Mouse (Mus musculus) stomach, embryonic 15.5 days (tissue): ENCODE results near the gene Eps8. TPM values are rescaled to one million over a fixed set of nuclear protein-coding genes. Genes with fewer than 3 reads are reported as not detected.
"Not testable (repeated sequence)": the region's sequence is repeated elsewhere in the genome, so short reads cannot be mapped to it uniquely, and the experiment has no call there.

ENCODE experiments used
- ATAC-seq: fragments of 200-750 bp; cut with Nextera tagmentation; 2 replicates; pipeline ENCODE4 v1.8.0; 2017; ENCODE audit warnings: low read depth, moderate number of reproducible peaks, moderate TSS enrichment; ENCODE audit not compliant: insufficient read depth, low FRiP score
- H3K27ac ChIP-seq: fragments of 300-500 bp; sonication (generic); 2 replicates; pipeline ENCODE4 v1.5.1; 2015; ENCODE audit warnings: mild to moderate bottlenecking, inconsistent platforms
- H3K27me3 ChIP-seq: fragments of 300-500 bp; sonication (generic); replicated peaks from 2 replicates; pipeline ENCODE4 v1.6.1; 2015; ENCODE audit warnings: inconsistent platforms
- H3K36me3 ChIP-seq: fragments of 300-500 bp; sonication (generic); 2 replicates; pipeline ENCODE4 v1.6.1; 2015; ENCODE audit warnings: inconsistent platforms
- H3K4me1 ChIP-seq: fragments of 300-500 bp; sonication (generic); 2 replicates; pipeline ENCODE4 v1.6.1; 2015; ENCODE audit warnings: inconsistent platforms
- H3K4me2 ChIP-seq: fragments of 300-500 bp; sonication (generic); 2 replicates; pipeline ENCODE4 v1.6.1; 2015; ENCODE audit warnings: mild to moderate bottlenecking, inconsistent platforms
- H3K4me3 ChIP-seq: fragments of 300-500 bp; sonication (generic); replicated peaks from 2 replicates; pipeline ENCODE4 v1.5.1; 2015; ENCODE audit warnings: inconsistent platforms
- H3K9ac ChIP-seq: fragments of 300-500 bp; sonication (generic); 2 replicates; pipeline ENCODE4 v1.6.1; 2015; ENCODE audit warnings: inconsistent platforms
- H3K9me3 ChIP-seq: fragments of 300-500 bp; sonication (generic); 2 replicates; pipeline ENCODE4 v1.6.1; 2016; ENCODE audit warnings: inconsistent platforms
- WGBS: fragments of 180-500 bp; shearing (Covaris S2); methylation state at CpG from one replicate; pipeline ENCODE4 v1.1.7; 2015; 5-methylcytosine and 5-hydroxymethylcytosine counted together
- polyA plus RNA-seq: library from polyadenylated mRNA; unstranded; fragments of >200 nt; fragmentation: Nextera tagmentation; extraction: Ambion mirVana; gene quantifications from 2 replicates; pipeline ENCODE4 v1.2.1, GENCODE M21; 2015

The Eps8 gene
- polyA plus RNA-seq, 1 experiment from 2014 or later = 42.3 TPM

GRCm38 (mm10) chr6:137457210-137457609, 197.5 kb downstream of the Eps8 start:
- Histone ChIP-seq H3K27ac (no peak overlapping the region), H3K27me3 (no peaks in the 10 kb centered on the region), H3K9ac (no peak overlapping the region), H3K36me3 (no peaks in the 10 kb centered on the region), H3K4me2 (no peak overlapping the region), H3K4me3 (no peak overlapping the region), H3K9me3 (no peaks in the 10 kb centered on the region), H3K4me1 (peaks cover 4% of the 10 kb centered on the region; the same call in 1 of the 2 replicates)
- 22% methylated on average over 7 of the region's 7 CpGs for WGBS
- no peak for ATAC-seq

GRCm38 (mm10) chr6:137456064-137456463, 198.6 kb downstream of the Eps8 start:
- H3K4me2 ChIP-seq = no peak overlapping the region
- H3K4me3 ChIP-seq = no peak overlapping the region
- no peaks in the 10 kb centered on the region for H3K9me3 ChIP-seq
- no peaks in the 10 kb centered on the region for H3K36me3 ChIP-seq
- no peaks in the 10 kb centered on the region for H3K27me3 ChIP-seq
- 46% methylated on average over 7 of the region's 7 CpGs for WGBS
- peaks cover 4% of the 10 kb centered on the region; the same call in 1 of the 2 replicates for H3K4me1 ChIP-seq
- no peak; the same call in 1 of the 2 replicates for ATAC-seq
- no peak overlapping the region for H3K9ac ChIP-seq
- no peak overlapping the region for H3K27ac ChIP-seq

GRCm38 (mm10) chr6:137455537-137456041, 199.1 kb downstream of the Eps8 start:
- no peak overlapping the region for H3K4me2 ChIP-seq
- no peak overlapping the region for H3K27ac ChIP-seq
- H3K27me3 ChIP-seq = no peaks in the 10 kb centered on the region
- WGBS = 13% methylated on average over 10 of the region's 10 CpGs
- H3K4me3 ChIP-seq = no peak overlapping the region
- peaks cover 4% of the 10 kb centered on the region; the same call in 1 of the 2 replicates for H3K4me1 ChIP-seq
- H3K9ac ChIP-seq = no peak overlapping the region
- H3K9me3 ChIP-seq = no peaks in the 10 kb centered on the region
- H3K36me3 ChIP-seq = no peaks in the 10 kb centered on the region
- ATAC-seq = peak; percentile 73; the same call in 1 of the 2 replicates

- H3K27me3 ChIP-seq, H3K27ac ChIP-seq, H3K4me1 ChIP-seq, H3K9ac ChIP-seq, H3K4me2 ChIP-seq, H3K4me3 ChIP-seq, ATAC-seq, H3K9me3 ChIP-seq, H3K36me3 ChIP-seq: not testable (repeated sequence)
- 80% methylated on average over 7 of the region's 7 CpGs for WGBS
These were observed 208.6 kb downstream of the Eps8 start for GRCm38 (mm10) chr6:137446116-137446515.

- H3K9ac ChIP-seq = no peak overlapping the region
- H3K4me3 ChIP-seq = no peak overlapping the region
- no peaks in the 10 kb centered on the region for H3K27me3 ChIP-seq
- H3K4me2 ChIP-seq = no peak overlapping the region
- H3K9me3 ChIP-seq = no peaks in the 10 kb centered on the region
- H3K4me1 ChIP-seq = no peaks in the 10 kb centered on the region
- H3K36me3 ChIP-seq = no peaks in the 10 kb centered on the region
- 75% methylated on average over 12 of the region's 12 CpGs for WGBS
- ATAC-seq = peak; percentile 61; the same call in 1 of the 2 replicates
- no peak overlapping the region for H3K27ac ChIP-seq
These were observed 211.6 kb downstream of the Eps8 start for GRCm38 (mm10) chr6:137443089-137443488.

GRCm38 (mm10) chr6:137440559-137441486, 213.9 kb downstream of the Eps8 start:
- H3K4me3 ChIP-seq = no peak overlapping the region
- H3K4me2 ChIP-seq = no peak overlapping the region
- peak; percentile 40; the same call in 1 of the 2 replicates for ATAC-seq
- H3K36me3 ChIP-seq = no peaks in the 10 kb centered on the region
- H3K9ac ChIP-seq = no peak overlapping the region
- H3K27ac ChIP-seq = no peak overlapping the region
- no peaks in the 10 kb centered on the region for H3K9me3 ChIP-seq
- 56% methylated on average over 19 of the region's 19 CpGs for WGBS
- H3K27me3 ChIP-seq = no peaks in the 10 kb centered on the region
- no peaks in the 10 kb centered on the region for H3K4me1 ChIP-seq

GRCm38 (mm10) chr6:137437902-137438580, 216.6 kb downstream of the Eps8 start:
- no peak overlapping the region for H3K27ac ChIP-seq
- no peaks in the 10 kb centered on the region for H3K27me3 ChIP-seq
- H3K36me3 ChIP-seq = no peaks in the 10 kb centered on the region
- H3K9me3 ChIP-seq = no peaks in the 10 kb centered on the region
- H3K4me1 ChIP-seq = no peaks in the 10 kb centered on the region
- no peak overlapping the region for H3K4me2 ChIP-seq
- no peak for ATAC-seq
- 54% methylated on average over 16 of the region's 16 CpGs for WGBS
- no peak overlapping the region for H3K9ac ChIP-seq
- H3K4me3 ChIP-seq = no peak overlapping the region

GRCm38 (mm10) chr6:137437486-137437885, 217.2 kb downstream of the Eps8 start:
- no peaks in the 10 kb centered on the region for H3K4me1 ChIP-seq
- no peak overlapping the region for H3K9ac ChIP-seq
- no peak overlapping the region for H3K4me3 ChIP-seq
- no peak overlapping the region for H3K27ac ChIP-seq
- no peaks in the 10 kb centered on the region for H3K27me3 ChIP-seq
- H3K4me2 ChIP-seq = no peak overlapping the region
- ATAC-seq = no peak
- no peaks in the 10 kb centered on the region for H3K9me3 ChIP-seq
- H3K36me3 ChIP-seq = no peaks in the 10 kb centered on the region
- WGBS = 65% methylated on average over 4 of the region's 4 CpGs

GRCm38 (mm10) chr6:137433521-137434137, 221.0 kb downstream of the Eps8 start:
- Histone ChIP-seq H3K4me3 (no peak overlapping the region), H3K9ac (no peak overlapping the region), H3K4me1 (no peaks in the 10 kb centered on the region), H3K36me3 (no peaks in the 10 kb centered on the region), H3K9me3 (no peaks in the 10 kb centered on the region), H3K4me2 (no peak overlapping the region), H3K27ac (no peak overlapping the region), H3K27me3 (no peaks in the 10 kb centered on the region)
- WGBS = 61% methylated on average over 14 of the region's 14 CpGs
- peak; percentile 50; the same call in 1 of the 2 replicates for ATAC-seq
